Mouse (Mus musculus): ENCODE data around the gene Mpnd. TPM values are rescaled to one million over a fixed set of nuclear protein-coding genes. Genes with fewer than 3 reads are reported as not detected.

Gene Mpnd
- polyA plus RNA-seq, 1 experiment from 2014 or later = 115 TPM

GRCm38 (mm10) chr17:56010255-56010654 lies 4.7 kb downstream of the Mpnd start:
- 66% methylated on average over 14 of the region's 14 CpGs for WGBS
- no peak for DNase-seq (ENCODE audit: low spot score)

GRCm38 (mm10) chr17:56010681-56011080 lies 5.2 kb downstream of the Mpnd start:
- ATAC-seq (replicated peaks; ENCODE audit: low FRiP score, low TSS enrichment, low read depth) (no peak), DNase-seq (ENCODE audit: low spot score) (peak; percentile 92)
- H3K9ac ChIP-seq (ENCODE audit: low read length) = no peak overlapping the region
- 17% methylated on average over 9 of the region's 9 CpGs for WGBS
- peaks cover 41% of the 10 kb centered on the region for H3K36me3 ChIP-seq (ENCODE audit: control insufficient read depth, insufficient read depth, low read length)
- H3K9me3 ChIP-seq (ENCODE audit: control insufficient read depth, low read length) = no peaks in the 10 kb centered on the region
- H3K4me2 ChIP-seq (ENCODE audit: low read length) = peak overlapping the region; percentile 100
- peaks cover 20% of the 10 kb centered on the region for H3K4me1 ChIP-seq (replicated peaks; ENCODE audit: control insufficient read depth, insufficient read depth, low read length)
- H3K27ac ChIP-seq (ENCODE audit: low read depth) = no peak overlapping the region
- no peaks in the 10 kb centered on the region for H3K27me3 ChIP-seq (replicated peaks; ENCODE audit: control insufficient read depth, insufficient read depth, low read length)
- peak overlapping the region; percentile 94; the same call in 1 of the 2 replicates for H3K4me3 ChIP-seq (ENCODE audit: low read depth, low read length)

More at GRCm38 (mm10) chr17:56010255-56010654, 4.7 kb downstream of the Mpnd start:
- H3K27ac ChIP-seq (ENCODE audit: low read depth) = no peak overlapping the region
- no peaks in the 10 kb centered on the region for H3K9me3 ChIP-seq (ENCODE audit: control insufficient read depth, low read length)
- ATAC-seq (replicated peaks; ENCODE audit: low FRiP score, low TSS enrichment, low read depth) = no peak
- no peaks in the 10 kb centered on the region for H3K27me3 ChIP-seq (replicated peaks; ENCODE audit: control insufficient read depth, insufficient read depth, low read length)
- H3K4me1 ChIP-seq (replicated peaks; ENCODE audit: control insufficient read depth, insufficient read depth, low read length) = peaks cover 20% of the 10 kb centered on the region
- H3K9ac ChIP-seq (ENCODE audit: low read length) = peak overlapping the region; percentile 22; the same call in 1 of the 2 replicates
- peak overlapping the region; percentile 94 for H3K4me3 ChIP-seq (ENCODE audit: low read depth, low read length)
- peaks cover 37% of the 10 kb centered on the region for H3K36me3 ChIP-seq (ENCODE audit: control insufficient read depth, insufficient read depth, low read length)
- H3K4me2 ChIP-seq (ENCODE audit: low read length) = peak overlapping the region; percentile 100

- no peak overlapping the region for H3K27ac ChIP-seq (ENCODE audit: low read depth)
- H3K9me3 ChIP-seq (ENCODE audit: control insufficient read depth, low read length) = no peaks in the 10 kb centered on the region
- no peak for ATAC-seq (replicated peaks; ENCODE audit: low FRiP score, low TSS enrichment, low read depth)
- H3K27me3 ChIP-seq (replicated peaks; ENCODE audit: control insufficient read depth, insufficient read depth, low read length) = no peaks in the 10 kb centered on the region
- no peak overlapping the region for H3K4me3 ChIP-seq (ENCODE audit: low read depth, low read length)
- 86% methylated on average over 7 of the region's 7 CpGs for WGBS
- DNase-seq (ENCODE audit: low spot score) = no peak
- H3K4me1 ChIP-seq (replicated peaks; ENCODE audit: control insufficient read depth, insufficient read depth, low read length) = peaks cover 20% of the 10 kb centered on the region
- H3K4me2 ChIP-seq (ENCODE audit: low read length) = no peak overlapping the region
- H3K9ac ChIP-seq (ENCODE audit: low read length) = no peak overlapping the region
- H3K36me3 ChIP-seq (ENCODE audit: control insufficient read depth, insufficient read depth, low read length) = peaks cover 49% of the 10 kb centered on the region
Observed at GRCm38 (mm10) chr17:56011441-56011840, 5.9 kb downstream of the Mpnd start.

- Histone ChIP-seq H3K36me3 (ENCODE audit: control insufficient read depth, insufficient read depth, low read length) (peaks cover 86% of the 10 kb centered on the region), H3K4me3 (ENCODE audit: low read depth, low read length) (no peak overlapping the region), H3K27me3 (replicated peaks; ENCODE audit: control insufficient read depth, insufficient read depth, low read length) (no peaks in the 10 kb centered on the region), H3K27ac (ENCODE audit: low read depth) (no peak overlapping the region), H3K4me2 (ENCODE audit: low read length) (no peak overlapping the region), H3K9me3 (ENCODE audit: control insufficient read depth, low read length) (no peaks in the 10 kb centered on the region), H3K4me1 (replicated peaks; ENCODE audit: control insufficient read depth, insufficient read depth, low read length) (peaks cover 3% of the 10 kb centered on the region), H3K9ac (ENCODE audit: low read length) (no peak overlapping the region)
- WGBS = 94% methylated on average over 9 of the region's 9 CpGs
- no peak for ATAC-seq (replicated peaks; ENCODE audit: low FRiP score, low TSS enrichment, low read depth)
- DNase-seq (ENCODE audit: low spot score) = no peak
Observed at GRCm38 (mm10) chr17:56015293-56015692, 9.8 kb downstream of the Mpnd start.

- Histone ChIP-seq H3K4me3 (ENCODE audit: low read depth, low read length) (no peak overlapping the region), H3K9ac (ENCODE audit: low read length) (no peak overlapping the region), H3K4me2 (ENCODE audit: low read length) (no peak overlapping the region), H3K4me1 (replicated peaks; ENCODE audit: control insufficient read depth, insufficient read depth, low read length) (no peaks in the 10 kb centered on the region), H3K36me3 (ENCODE audit: control insufficient read depth, insufficient read depth, low read length) (peaks cover 82% of the 10 kb centered on the region), H3K9me3 (ENCODE audit: control insufficient read depth, low read length) (no peaks in the 10 kb centered on the region), H3K27me3 (replicated peaks; ENCODE audit: control insufficient read depth, insufficient read depth, low read length) (no peaks in the 10 kb centered on the region), H3K27ac (ENCODE audit: low read depth) (no peak overlapping the region)
- DNase-seq (ENCODE audit: low spot score) (no peak), ATAC-seq (replicated peaks; ENCODE audit: low FRiP score, low TSS enrichment, low read depth) (no peak)
- WGBS = 87% methylated on average over 8 of the region's 8 CpGs
Observed at GRCm38 (mm10) chr17:56016382-56016781, 10.9 kb downstream of the Mpnd start.

GRCm38 (mm10) chr17:56016793-56017785 lies 11.6 kb downstream of the Mpnd start:
- Histone ChIP-seq H3K4me2 (ENCODE audit: low read length) (no peak overlapping the region), H3K27ac (ENCODE audit: low read depth) (no peak overlapping the region), H3K4me3 (ENCODE audit: low read depth, low read length) (no peak overlapping the region), H3K36me3 (ENCODE audit: control insufficient read depth, insufficient read depth, low read length) (peaks cover 75% of the 10 kb centered on the region), H3K9me3 (ENCODE audit: control insufficient read depth, low read length) (no peaks in the 10 kb centered on the region), H3K27me3 (replicated peaks; ENCODE audit: control insufficient read depth, insufficient read depth, low read length) (no peaks in the 10 kb centered on the region), H3K4me1 (replicated peaks; ENCODE audit: control insufficient read depth, insufficient read depth, low read length) (no peaks in the 10 kb centered on the region), H3K9ac (ENCODE audit: low read length) (no peak overlapping the region)
- DNase-seq (ENCODE audit: low spot score) (no peak), ATAC-seq (replicated peaks; ENCODE audit: low FRiP score, low TSS enrichment, low read depth) (no peak)
- WGBS = 79% methylated on average over 15 of the region's 15 CpGs

- 84% methylated on average over 7 of the region's 7 CpGs for WGBS
- no peak overlapping the region for H3K4me3 ChIP-seq (ENCODE audit: low read depth, low read length)
- no peak for DNase-seq (ENCODE audit: low spot score)
- no peak overlapping the region for H3K4me2 ChIP-seq (ENCODE audit: low read length)
- peaks cover 69% of the 10 kb centered on the region for H3K36me3 ChIP-seq (ENCODE audit: control insufficient read depth, insufficient read depth, low read length)
- H3K9me3 ChIP-seq (ENCODE audit: control insufficient read depth, low read length) = no peaks in the 10 kb centered on the region
- no peaks in the 10 kb centered on the region for H3K27me3 ChIP-seq (replicated peaks; ENCODE audit: control insufficient read depth, insufficient read depth, low read length)
- H3K9ac ChIP-seq (ENCODE audit: low read length) = no peak overlapping the region
- no peak overlapping the region for H3K27ac ChIP-seq (ENCODE audit: low read depth)
- ATAC-seq (replicated peaks; ENCODE audit: low FRiP score, low TSS enrichment, low read depth) = no peak
- no peaks in the 10 kb centered on the region for H3K4me1 ChIP-seq (replicated peaks; ENCODE audit: control insufficient read depth, insufficient read depth, low read length)
Observed at GRCm38 (mm10) chr17:56017848-56018247, 12.3 kb downstream of the Mpnd start.

- ATAC-seq (replicated peaks; ENCODE audit: low FRiP score, low TSS enrichment, low read depth) (peak; percentile 45), DNase-seq (ENCODE audit: low spot score) (peak; percentile 65)
- Histone ChIP-seq H3K9ac (ENCODE audit: low read length) (no peak overlapping the region), H3K4me2 (ENCODE audit: low read length) (no peak overlapping the region), H3K27me3 (replicated peaks; ENCODE audit: control insufficient read depth, insufficient read depth, low read length) (no peaks in the 10 kb centered on the region), H3K4me3 (ENCODE audit: low read depth, low read length) (no peak overlapping the region), H3K36me3 (ENCODE audit: control insufficient read depth, insufficient read depth, low read length) (peaks cover 62% of the 10 kb centered on the region), H3K4me1 (replicated peaks; ENCODE audit: control insufficient read depth, insufficient read depth, low read length) (no peaks in the 10 kb centered on the region), H3K9me3 (ENCODE audit: control insufficient read depth, low read length) (no peaks in the 10 kb centered on the region), H3K27ac (ENCODE audit: low read depth) (no peak overlapping the region)
- 69% methylated on average over 20 of the region's 20 CpGs for WGBS
Observed at GRCm38 (mm10) chr17:56018347-56019131, 13.0 kb downstream of the Mpnd start.

Measured in intestine, embryonic 14.5 days (tissue).